ENCODE assay signal across 8 mouse cellular contexts in genomic region chr5:120251697-120252401, GRCm38 (mm10).
DNase-seq lines count a peak whose midpoint lies in the region; ATAC-seq and TF ChIP-seq lines count a peak whose summit lies in the region.

No protein-coding gene starts in this region.

- DNase-seq in heart, adult 8-10 months (ENCODE audit: low spot score), result no peak
- no peak for DNase-seq in adipocyte (ENCODE audit: low spot score)
- no peak for DNase-seq in lung, postnatal 14 days
- DNase-seq in spleen, adult 18-20 months, result no peak

- H3K27me3 ChIP-seq in heart, embryonic 14.5 days (ENCODE audit: control insufficient read depth, insufficient read depth, low read length), result peaks cover 67% of the 10 kb centered on the region
- peaks cover 79% of the 10 kb centered on the region for H3K27me3 ChIP-seq in embryonic facial prominence, embryonic 13.5 days
- H3K27me3 ChIP-seq in intestine, postnatal 0 days (replicated peaks; ENCODE audit: control insufficient read depth, insufficient read depth, low read length), result peaks cover 5% of the 10 kb centered on the region; the same call in 1 of the 2 replicates
- no peaks in the 10 kb centered on the region; the same call in 1 of the 2 replicates for H3K27me3 ChIP-seq in midbrain, embryonic 16.5 days (ENCODE audit: control insufficient read depth, insufficient read depth, low read depth, low read length)

- no peaks in the 10 kb centered on the region for H3K36me3 ChIP-seq in heart, embryonic 14.5 days (ENCODE audit: control insufficient read depth, insufficient read depth, low read length)
- H3K36me3 ChIP-seq in embryonic facial prominence, embryonic 13.5 days, result no peaks in the 10 kb centered on the region
- no peaks in the 10 kb centered on the region for H3K36me3 ChIP-seq in intestine, postnatal 0 days (ENCODE audit: control insufficient read depth, insufficient read depth)
- H3K36me3 ChIP-seq in midbrain, embryonic 16.5 days (ENCODE audit: control insufficient read depth, insufficient read depth, low read length), result no peaks in the 10 kb centered on the region

- no peak for TF ChIP-seq CTCF in intestine, postnatal 0 days (IDR thresholded peaks at IDR 0.05; ENCODE audit: low read depth)

- peak overlapping the region; percentile 22; the same call in 1 of the 2 replicates for H3K4me2 ChIP-seq in heart, embryonic 14.5 days (ENCODE audit: low read length)
- peak overlapping the region; percentile 45 for H3K4me2 ChIP-seq in embryonic facial prominence, embryonic 13.5 days
- H3K4me2 ChIP-seq in intestine, postnatal 0 days (replicated peaks; ENCODE audit: low read depth), result peak overlapping the region; percentile 53
- peak overlapping the region; percentile 40 for H3K4me2 ChIP-seq in midbrain, embryonic 16.5 days (ENCODE audit: low read length)

- H3K9me3 ChIP-seq in heart, embryonic 14.5 days (ENCODE audit: control insufficient read depth, low read length), result no peaks in the 10 kb centered on the region
- H3K9me3 ChIP-seq in embryonic facial prominence, embryonic 13.5 days, result no peaks in the 10 kb centered on the region
- no peaks in the 10 kb centered on the region for H3K9me3 ChIP-seq in intestine, postnatal 0 days (ENCODE audit: control insufficient read depth)
- no peaks in the 10 kb centered on the region for H3K9me3 ChIP-seq in midbrain, embryonic 16.5 days (replicated peaks; ENCODE audit: control insufficient read depth, low read length, poor library complexity, severe bottlenecking)

- no peak for ATAC-seq in heart, embryonic 14.5 days (ENCODE audit: insufficient number of reproducible peaks, insufficient read depth, low FRiP score, low read depth)
- ATAC-seq in embryonic facial prominence, embryonic 13.5 days (ENCODE audit: insufficient number of reproducible peaks, insufficient read depth, low FRiP score, low TSS enrichment, low read depth), result no peak
- ATAC-seq in intestine, postnatal 0 days, result no peak
- peak; percentile 70; the same call in 1 of the 2 replicates for ATAC-seq in midbrain, embryonic 16.5 days

- no peak overlapping the region for H3K9ac ChIP-seq in heart, embryonic 14.5 days (ENCODE audit: low read length)
- no peak overlapping the region for H3K9ac ChIP-seq in embryonic facial prominence, embryonic 13.5 days
- no peak overlapping the region for H3K9ac ChIP-seq in intestine, postnatal 0 days (ENCODE audit: low read depth, low read length)
- H3K9ac ChIP-seq in midbrain, embryonic 16.5 days (ENCODE audit: low read depth, low read length), result no peak overlapping the region

- no peaks in the 10 kb centered on the region for H3K4me1 ChIP-seq in heart, embryonic 14.5 days (ENCODE audit: control insufficient read depth in 2 of 2, insufficient read depth in 2 of 2, low read length in 2 of 2)
- peaks cover 5% of the 10 kb centered on the region for H3K4me1 ChIP-seq in embryonic facial prominence, embryonic 13.5 days
- no peaks in the 10 kb centered on the region for H3K4me1 ChIP-seq in intestine, postnatal 0 days (replicated peaks; ENCODE audit: control insufficient read depth, insufficient read depth, low read length)
- peaks cover 7% of the 10 kb centered on the region for H3K4me1 ChIP-seq in midbrain, embryonic 16.5 days (ENCODE audit: control insufficient read depth, insufficient read depth, low read length)

- H3K4me3 ChIP-seq in heart, embryonic 14.5 days (ENCODE audit: control insufficient read depth in 1 of 2, insufficient read depth in 1 of 2, low read depth in 1 of 2, low read length in 2 of 2), result 0 out of 4 replicates have a peak overlapping the region, but pooled peaks of 1 of the 2 experiments have one; percentile 1
- peak overlapping the region; percentile 17; the same call in 1 of the 2 replicates for H3K4me3 ChIP-seq in embryonic facial prominence, embryonic 13.5 days
- H3K4me3 ChIP-seq in intestine, postnatal 0 days (ENCODE audit: low read depth, low read length), result no peak overlapping the region; the same call in 1 of the 2 replicates
- no peak overlapping the region for H3K4me3 ChIP-seq in midbrain, embryonic 16.5 days (ENCODE audit: low read depth, low read length)

- 18% methylated on average over 22 of the region's 22 CpGs for WGBS in heart, embryonic 14.5 days
- WGBS in embryonic facial prominence, embryonic 13.5 days, result 13% methylated on average over 22 of the region's 22 CpGs
- WGBS in intestine, postnatal 0 days, result 20% methylated on average over 22 of the region's 22 CpGs
- WGBS in midbrain, embryonic 16.5 days, result 11% methylated on average over 22 of the region's 22 CpGs

- H3K27ac ChIP-seq in heart, embryonic 14.5 days (replicated peaks in 1 of 2; ENCODE audit: control insufficient read depth in 1 of 2, insufficient read depth in 1 of 2, low read depth in 2 of 2, low read length in 2 of 2), result no peak overlapping the region
- H3K27ac ChIP-seq in embryonic facial prominence, embryonic 13.5 days, result no peak overlapping the region
- no peak overlapping the region for H3K27ac ChIP-seq in intestine, postnatal 0 days (ENCODE audit: low read depth, low read length)
- peak overlapping the region; percentile 79 for H3K27ac ChIP-seq in midbrain, embryonic 16.5 days (ENCODE audit: low read length)
